Mouse (Mus musculus): Measurements from ENCODE around the gene Gadd45gip1.

The Gadd45gip1 gene

DNA sequence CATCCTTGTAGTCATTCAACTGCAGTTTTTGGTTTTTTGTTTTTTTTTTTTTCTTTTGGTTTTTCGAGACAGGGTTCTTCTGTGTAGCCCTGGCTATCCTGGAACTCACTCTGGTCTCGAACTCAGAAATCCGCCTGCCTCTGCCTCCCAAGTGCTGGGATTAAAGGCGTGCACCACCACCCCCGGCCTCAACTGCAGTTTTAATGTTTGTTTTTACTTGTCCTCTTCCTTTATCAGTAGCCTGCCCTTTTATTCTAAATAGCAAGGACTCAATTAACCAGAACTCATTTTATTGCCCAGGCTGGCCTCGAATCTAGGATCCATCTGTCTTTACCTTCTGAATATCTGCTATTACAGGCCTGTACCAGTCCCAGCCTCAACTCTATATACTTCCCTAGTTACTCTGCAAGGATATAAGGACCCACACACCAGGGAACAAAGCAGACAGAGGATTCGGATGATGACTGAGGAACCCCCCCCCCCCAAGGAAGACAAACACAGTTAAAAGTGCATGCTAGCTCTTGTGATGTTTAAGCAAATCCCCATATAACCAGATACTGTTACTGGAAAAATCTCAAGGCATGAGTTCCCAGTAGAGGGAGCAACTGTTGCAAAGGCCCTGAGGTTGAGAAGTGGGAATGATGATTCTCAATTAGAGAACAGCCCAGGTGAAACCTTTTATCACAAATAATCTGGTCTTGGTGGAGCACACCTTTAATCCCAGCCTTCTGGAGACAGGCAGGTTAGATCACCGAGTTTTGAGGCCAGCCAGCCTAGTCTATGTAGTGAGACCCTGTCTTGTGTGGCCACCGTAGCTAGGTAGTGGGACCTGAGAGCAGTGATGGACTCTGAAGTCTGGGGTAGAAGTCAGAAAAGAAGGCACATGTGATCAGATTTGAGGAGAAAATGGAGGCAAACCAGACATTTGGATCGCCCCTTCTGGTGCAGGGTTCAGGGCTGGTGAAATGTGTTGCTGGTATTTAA lies 1.7 kb downstream of the Gadd45gip1 start:
- no peak for DNase-seq

DNA sequence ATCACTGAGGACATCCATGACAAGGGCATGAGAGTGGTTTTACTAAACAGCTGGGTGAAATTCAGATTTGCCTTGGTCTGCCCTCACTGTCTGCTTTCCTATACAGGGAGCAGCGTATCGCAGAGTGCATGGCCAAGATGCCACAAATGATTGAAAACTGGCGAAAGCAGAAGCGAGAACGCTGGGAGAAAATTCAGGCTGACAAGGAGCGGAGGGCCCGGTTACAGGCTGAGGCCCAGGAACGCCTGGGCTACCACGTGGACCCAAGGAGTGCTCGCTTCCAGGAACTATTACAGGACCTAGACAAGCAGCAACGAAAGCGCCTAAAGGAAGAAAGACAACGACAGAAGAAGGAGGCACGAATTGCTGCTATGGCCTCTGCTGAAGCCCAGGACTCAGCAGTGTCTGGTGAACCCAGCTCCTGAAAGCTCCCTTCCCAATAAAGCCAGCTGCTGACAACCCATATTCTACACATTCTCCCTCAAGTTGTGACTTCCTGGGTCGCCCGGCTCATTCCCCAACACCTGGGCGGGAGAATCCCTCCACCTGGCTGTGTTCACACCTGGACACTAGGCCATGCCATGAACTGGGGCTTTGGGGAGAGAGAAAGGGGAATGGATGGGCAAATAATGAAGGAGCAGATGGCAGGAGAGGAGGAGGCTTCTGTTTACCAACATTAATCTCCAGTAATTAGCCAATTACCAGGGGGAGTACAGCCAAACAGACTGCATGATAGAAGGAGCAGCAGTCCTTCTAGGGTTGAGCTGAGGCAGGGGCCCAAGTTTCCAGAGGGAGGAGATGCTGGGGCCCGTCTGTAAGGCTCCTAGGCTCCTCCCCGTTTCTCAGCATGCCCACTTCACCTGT lies 2.9 kb downstream of the Gadd45gip1 start:
- no peak for DNase-seq

DNA sequence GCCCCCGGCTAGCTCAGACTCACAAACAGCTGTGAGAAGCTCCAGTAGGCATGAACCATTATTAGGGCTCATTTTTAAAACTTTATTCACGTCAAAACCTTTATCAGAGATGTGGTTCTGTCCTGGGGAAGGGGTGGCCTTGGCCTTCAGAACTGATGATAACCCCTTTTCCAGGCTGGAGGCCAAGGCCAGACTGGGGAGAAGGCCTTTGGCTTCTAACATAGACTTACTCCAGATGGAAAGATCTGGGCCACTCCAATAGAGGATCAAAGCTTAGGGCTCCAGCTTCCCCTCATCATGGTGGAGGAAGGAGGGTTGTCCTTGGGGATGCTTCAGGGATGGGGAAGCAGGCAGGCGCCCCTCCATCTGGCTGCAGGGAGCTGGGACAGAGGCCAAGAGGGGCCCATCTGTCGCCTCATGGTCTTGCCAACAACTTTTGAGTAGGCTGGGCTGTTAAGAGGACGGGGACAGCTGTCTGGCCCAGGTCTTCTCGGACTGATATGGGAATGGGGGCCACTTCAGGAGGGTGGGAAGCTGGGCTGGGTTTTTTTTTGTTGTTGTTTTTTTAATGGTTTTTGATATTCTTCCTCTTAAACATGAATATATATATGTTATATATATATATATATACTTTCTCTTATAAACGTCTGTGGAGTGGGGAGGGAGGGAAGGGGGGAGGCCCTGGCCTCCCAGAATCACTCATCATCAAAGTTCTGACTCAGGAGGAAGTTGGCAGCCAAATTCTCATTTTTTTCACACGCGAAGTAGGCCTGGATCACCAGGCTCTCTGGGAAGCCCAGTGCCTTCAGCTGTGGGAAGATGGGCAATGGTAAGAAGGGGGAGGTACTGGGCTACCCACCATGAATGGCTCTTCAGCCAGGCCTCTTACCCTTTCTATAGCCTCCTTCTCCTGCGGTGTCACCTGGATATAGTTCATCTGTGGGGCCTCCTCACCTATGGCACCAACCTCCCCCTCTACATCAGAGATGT lies 3.8 kb downstream of the Gadd45gip1 start:
- DNase-seq: peak; percentile 41

DNA sequence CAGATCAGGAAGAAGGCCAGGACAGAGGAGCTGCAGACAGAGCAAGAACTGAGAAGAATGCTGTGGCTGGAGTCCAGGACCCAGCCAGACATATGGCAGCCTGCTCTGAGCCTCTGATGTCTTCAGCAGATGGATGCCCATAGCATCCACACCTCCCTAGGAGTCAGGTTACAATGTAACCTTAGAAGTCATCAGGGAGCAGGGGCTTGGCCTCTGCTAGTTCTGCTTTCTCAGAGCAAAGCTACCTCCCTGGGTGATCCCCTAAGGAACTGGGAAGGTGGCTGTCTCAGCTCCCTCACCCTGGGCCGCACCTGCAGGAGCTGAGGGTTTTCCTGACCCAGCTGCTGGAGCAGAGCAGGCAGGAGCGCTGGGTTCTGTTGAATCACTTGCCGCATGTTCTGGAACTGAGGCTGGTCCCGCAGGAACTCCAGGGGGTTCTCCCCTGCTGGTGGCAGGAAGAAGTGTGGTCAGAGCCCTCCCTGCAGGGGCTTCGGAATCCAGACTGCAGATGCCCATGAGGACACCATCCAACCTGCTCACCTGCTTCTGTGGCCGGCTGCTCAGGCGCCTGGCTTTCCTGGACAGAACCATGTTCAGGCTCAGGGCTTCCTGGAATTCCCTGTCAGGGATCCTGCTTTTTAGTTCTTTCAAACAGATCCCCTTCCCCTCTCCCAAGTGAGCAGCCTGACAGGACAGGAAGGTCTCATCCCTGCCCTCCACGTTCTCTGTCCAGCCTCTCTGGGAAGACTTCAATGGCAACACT lies 6.0 kb downstream of the Gadd45gip1 start:
- no peak for DNase-seq

DNA sequence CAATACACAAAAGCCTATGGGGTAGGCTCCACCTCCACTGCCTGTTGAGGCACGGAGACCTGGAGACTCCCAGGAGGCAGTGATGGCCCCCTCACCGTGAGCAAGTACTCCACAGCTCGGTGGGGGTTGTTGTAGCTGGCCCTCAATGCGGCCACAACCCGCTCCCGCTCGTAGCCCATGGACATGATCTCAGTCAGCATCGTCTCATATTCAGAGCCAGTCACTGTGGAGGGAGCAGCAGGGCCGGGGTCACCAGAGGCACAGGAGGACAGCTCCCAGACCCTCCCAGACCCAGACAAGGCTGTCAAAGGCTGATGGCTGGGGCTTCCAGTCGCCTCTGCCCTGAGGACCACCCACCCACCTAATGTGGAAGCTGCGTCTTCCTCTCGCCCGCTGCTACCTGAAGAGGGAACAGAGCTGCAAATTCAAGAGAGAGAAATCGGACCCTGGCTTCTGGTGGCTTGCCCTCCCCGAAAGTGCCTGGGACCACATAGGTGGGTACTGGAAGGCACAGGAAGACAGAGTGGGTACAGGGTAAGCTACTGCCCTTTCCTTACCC lies 6.7 kb downstream of the Gadd45gip1 start:
- no peak for DNase-seq

DNA sequence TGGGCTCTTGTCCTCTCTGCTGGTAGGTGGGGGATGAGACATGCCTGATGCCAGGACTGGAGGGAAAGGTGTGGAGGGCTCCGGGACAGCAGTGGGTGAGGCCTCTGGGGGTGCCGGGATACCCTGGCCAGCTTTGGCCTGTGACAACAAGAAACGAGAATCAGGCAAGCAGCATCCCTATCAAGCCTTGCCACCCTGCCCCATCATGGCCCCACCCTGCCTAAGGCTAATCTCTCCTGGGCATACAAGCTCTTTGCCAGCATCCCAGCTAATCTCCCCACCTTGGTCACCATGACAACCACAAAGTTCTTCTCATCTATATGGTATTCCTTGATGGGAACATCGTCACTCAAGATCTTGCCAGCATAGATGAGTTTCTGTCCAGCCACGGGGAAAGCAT lies 7.2 kb downstream of the Gadd45gip1 start:
- no peak for DNase-seq

DNA sequence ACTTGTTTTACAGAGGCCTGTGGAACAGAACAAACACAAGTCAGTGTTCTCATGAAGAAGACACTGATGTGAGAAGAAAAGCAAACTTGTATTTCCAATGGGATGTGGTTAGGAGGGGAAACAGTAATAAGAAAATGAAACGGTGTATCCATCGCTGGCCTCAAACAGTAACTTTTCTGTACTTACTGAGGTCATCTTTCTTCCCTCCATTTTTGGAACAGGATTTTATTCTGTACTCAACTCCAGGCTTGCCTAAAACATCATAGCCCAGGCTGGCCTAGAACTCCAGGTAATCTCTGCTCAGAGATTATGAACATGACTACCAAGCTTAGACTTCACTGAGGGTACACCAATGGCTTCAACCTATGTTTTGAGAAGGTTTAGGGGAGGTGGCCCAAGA lies 8.1 kb downstream of the Gadd45gip1 start:
- DNase-seq: no peak

DNA sequence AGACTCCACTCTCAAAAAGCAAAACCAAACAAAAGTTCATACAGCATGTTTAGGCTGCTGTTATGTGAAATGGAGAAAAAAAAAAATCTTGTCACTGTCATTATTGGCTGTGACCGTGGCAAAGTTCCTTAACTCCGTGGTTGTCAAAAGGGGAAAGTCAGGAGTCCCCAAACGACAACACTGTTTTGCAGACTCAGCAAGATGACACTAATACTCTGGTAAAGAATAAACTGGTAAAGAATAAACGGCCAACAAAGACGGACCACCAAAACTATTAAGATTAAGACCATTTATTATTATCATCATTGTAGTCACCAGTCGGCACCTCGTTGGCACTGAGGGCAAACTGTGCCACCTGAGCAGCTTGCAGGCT lies 8.5 kb downstream of the Gadd45gip1 start:
- DNase-seq: no peak

DNA sequence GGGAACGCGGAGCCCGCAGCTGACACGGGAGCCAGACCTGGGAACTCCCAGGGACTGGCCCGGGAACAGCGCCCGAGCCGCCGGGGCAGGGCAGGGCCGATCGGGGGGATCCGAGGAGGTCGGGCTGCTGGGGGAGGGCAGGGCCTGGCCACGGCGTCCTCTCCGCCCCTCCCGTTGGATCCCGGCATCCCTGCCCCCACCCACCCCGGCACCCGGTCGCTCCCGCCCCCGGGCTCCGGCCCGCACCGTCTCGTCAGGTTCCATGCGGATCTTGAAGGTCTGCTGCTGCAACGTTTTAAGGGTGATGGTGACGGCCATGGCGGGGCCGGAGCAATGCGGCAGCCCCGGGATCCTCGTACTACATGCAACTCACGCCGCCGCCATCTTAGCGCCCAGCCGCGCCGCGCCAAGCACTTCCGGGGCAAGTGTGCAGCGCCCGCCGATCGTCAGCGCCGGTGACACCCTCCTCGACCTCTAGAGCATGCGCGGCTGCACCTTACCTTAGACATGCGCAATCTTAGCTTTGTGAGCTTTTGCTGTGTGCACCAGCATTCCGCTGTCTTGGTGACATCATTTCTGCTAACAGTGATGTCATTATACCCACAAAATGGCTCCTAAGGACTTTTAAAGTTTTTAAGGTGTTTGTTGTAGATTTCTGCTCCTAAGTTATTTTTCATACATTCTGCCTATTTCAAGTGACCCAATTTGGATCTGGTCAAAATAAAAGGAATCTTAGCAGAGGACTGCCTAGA lies 9.1 kb downstream of the Gadd45gip1 start, which contains the start of gene Rad23a:
TSS of gene Rad23a (minus strand) at position 418 of the 752 bp plus-strand sequence.
- DNase-seq: peak; percentile 94

DNA sequence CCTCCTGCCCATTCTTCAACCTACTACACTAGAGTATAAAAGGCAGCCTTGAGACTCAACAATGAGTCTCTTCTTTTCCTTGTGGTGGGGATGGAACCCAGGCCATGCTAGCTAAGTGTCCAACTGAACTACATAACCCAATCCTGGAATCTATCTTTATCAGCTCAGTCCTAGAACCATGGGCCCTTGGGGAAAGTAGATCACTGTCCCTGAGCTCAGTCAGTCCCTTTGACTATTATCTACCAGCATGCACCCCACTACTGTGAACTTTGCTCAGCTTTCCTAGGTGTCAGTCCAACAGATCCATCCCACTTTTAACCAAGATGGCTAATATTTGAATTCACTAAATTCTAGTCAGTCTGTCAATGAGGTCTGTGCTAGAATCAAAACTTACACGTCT lies 10.2 kb downstream of the Gadd45gip1 start:
- no peak for DNase-seq

DNA sequence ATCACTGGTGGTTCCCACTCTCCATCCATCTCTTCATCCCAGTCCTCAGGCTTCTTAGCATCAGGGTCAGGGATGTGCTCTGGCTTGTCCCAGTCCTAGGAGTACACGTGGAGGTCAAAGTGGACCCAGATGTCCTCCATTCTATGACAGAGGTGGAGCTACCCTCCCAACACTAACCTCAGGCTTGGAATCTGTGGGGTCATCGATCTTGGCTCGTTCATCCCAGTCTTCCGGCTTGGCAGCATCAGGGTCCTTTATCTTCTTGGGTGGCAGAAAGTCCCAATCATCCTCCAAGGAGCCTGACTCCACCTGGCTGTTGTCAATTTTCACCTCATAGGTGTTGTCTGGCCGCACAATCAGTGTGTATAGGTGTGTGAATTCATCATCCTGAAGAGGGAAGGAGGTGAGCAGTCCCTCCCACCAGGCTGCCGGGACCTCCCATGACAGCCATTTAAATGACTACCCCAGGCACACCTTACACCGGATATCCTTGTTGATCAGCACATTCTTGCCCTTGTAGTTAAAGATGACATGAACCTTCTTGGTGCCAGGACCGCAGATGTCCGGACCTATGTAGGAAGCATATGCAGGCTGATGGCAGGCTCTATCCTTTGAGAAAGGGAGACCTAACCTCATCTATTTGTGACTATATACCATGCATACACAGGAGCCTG lies 13.2 kb downstream of the Gadd45gip1 start:
- DNase-seq: no peak

DNA sequence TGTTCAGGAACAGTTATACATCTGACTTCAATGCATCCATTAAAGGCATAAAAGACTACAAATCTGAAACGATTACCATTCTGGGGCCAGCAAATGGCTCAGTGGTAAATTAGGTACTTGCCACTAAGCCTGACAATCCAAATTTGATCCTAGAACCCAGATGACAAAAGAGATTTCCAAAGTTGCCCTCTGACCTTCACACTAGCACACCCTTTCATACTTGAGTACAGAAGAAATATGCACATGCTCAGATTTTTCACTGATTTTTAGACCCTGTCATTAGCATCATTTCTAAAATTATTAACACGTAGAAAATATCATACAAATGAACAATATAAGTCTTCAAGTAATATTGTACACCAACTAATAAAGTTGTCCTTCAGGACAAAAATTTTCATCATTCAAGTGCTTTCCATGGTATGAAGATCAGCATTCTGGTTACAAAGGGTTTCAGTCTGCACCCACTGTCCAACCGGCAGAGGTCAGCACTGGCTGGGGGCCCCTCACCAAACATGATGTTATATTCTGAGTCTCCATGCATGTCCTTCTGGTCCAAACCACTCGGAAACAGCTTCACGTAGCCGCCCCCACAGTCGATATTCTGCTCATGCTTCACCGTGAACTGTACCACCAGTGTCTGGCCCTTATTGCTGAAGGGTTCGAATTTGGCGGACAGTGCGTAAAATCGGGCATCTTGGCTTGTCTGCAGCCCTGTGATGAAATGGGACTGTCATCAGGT lies 14.2 kb downstream of the Gadd45gip1 start:
- DNase-seq: peak; percentile 70

DNA sequence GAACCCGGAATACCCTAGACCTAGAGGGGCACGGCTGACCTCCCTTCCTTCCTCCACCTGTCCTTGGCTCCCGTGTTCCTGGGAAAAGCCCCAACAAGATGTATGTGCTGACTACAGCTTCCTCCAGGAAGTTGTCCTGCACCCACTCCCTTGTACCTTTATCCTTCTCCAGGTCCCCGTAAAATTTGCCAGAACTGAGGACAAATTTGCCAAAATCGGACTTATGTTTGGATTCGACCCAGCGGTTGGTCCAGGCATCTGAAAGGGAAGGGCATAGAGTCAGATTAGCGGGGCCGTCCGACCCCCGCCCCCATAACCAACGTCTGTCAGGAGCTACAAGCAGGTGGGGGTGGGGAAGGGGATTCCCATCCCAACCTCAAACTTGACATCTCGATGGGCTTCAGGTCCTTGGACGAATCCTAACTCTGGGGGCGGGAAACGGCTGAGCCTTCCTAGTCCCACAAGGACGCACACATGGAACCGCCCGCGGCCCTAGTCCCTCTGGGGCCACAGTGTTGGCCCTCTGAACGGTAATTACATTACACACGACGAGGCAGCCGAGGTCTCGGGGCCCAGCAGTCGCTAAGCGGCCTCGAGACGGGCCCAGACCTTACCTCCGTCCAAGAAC lies 14.9 kb downstream of the Gadd45gip1 start:
- no peak for DNase-seq

DNA sequence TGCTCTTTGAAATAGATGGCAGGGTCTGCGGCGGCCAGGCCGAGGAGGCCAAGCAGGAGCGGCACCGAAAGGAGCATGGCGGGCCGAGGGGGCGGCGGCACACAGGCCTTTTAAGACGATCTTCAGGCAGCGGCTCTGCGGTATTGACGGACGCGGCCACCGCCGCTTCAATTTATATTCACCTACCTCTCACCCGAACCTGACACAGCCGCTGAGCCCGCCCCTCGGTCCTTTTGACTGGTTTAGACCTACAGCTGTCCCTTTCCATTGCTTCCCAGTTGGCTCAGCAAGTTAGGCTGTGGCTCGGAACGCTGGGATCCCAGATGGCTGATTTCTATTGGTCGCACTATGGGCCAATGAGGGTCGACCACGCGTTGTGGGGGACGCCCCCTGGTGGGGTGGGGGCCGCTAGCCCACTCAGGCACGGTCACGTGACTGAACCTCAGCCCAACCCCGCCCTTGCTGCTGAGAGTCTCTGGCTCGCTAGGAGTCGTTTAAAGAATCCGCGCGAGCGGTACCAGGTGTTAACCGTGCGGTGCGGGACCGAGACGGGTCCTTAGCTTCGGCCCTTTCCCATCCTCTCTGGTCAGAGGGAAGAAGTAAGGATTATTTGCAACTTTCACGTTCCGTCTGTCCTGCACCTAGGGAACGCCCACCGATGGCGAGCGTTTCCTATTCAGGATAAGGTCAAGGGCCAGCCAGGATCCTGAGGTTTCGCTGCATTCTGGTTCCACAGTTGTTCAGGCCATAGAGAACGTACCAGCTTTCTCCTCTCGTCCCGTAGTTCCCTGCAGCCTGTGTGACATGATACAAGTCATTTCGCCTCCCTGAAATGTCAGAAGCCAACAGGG lies 15.6 kb downstream of the Gadd45gip1 start, which contains the start of gene Calr:
TSS of gene Calr (minus strand) at position 213 of the 851 bp plus-strand sequence.
- DNase-seq: peak; percentile 100

DNA sequence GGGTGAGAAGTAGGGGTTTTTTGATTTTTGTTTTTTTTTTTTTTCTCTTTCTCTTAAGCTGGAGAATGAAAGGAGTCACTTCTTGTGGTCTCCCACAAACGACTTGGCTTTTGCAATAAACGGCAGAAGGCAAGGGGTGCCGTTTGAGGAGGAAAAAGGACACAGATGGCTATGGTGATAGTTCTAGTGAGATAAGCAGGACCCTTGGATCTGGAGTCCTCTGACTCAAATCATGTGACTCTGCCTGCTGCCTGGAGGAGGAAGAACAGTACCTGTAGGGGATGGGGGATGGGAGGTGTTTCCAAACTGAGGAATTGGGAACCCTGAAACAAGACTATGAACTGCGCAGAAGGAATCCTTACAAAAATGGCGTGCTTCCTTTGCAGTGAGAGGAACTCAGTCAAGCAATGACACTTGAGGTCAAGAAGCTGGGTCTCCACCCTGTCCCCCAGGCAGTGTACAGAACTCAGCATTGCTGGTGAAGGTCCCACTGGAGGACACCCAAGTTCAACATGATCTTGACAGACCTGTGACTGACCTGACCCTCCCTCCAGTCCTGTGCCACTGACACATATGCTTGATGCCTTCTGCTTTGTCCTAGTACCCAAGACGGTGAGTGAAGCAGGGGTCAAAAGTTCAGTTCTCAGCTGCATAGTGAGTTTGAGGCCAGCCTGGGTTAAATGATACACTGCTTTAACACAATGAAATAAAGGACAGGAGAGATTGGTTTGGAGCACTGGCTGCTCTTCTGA lies 16.5 kb downstream of the Gadd45gip1 start:
- DNase-seq: no peak

DNA sequence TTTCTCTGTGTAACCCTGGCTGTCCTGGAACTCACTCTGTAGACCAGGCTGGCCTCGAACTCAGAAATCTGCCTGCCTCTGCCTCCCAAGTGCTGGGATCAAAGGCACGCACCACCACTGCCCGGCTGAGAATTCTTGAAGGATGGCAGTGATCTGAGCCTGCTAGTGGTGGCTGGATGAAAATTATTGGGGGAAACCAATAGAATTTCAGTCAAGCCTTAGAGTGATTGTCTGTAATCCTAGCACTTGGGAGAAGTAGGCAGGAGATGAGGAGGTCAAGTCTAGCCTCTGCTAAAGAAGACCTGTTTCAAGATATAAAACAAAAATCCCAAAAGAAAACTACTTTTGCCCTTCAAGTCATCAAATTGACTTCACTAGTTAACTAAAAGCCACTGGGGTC lies 25.1 kb downstream of the Gadd45gip1 start:
- DNase-seq: no peak
